Mouse (Mus musculus) midbrain, embryonic 11.5 days (tissue): ENCODE measurements around the gene Rps10. TPM values are rescaled to one million over a fixed set of nuclear protein-coding genes. Genes with fewer than 3 reads are reported as not detected.

Experiments used
- ATAC-seq: fragments of 200-750 bp; cut with Nextera tagmentation; 2 replicates; pipeline ENCODE4 v1.8.0; 2017; ENCODE audit warnings: moderate TSS enrichment, moderate library complexity; ENCODE audit not compliant: low FRiP score
- DNase-seq: peaks from one replicate; pipeline ENCODE4 v3.0.0; 2015; ENCODE audit warnings: low spot score; ENCODE audit errors: missing footprints
- H3K27ac ChIP-seq: fragments of 300-500 bp; sonication (generic); 2 replicates; pipeline ENCODE4 v1.5.1; 2014; ENCODE audit warnings: low read depth, low read length
- H3K27me3 ChIP-seq: fragments of 300-500 bp; sonication (generic); 2 replicates; pipeline ENCODE4 v1.6.1; 2014; ENCODE audit warnings: mild to moderate bottlenecking, low read length, moderate library complexity, mixed read lengths; ENCODE audit not compliant: control insufficient read depth, insufficient read depth
- H3K36me3 ChIP-seq: fragments of 300-500 bp; sonication (generic); 2 replicates; pipeline ENCODE4 v1.6.1; 2014; ENCODE audit warnings: mild to moderate bottlenecking, low read length, moderate library complexity, mixed read lengths; ENCODE audit not compliant: control insufficient read depth, insufficient read depth
- H3K4me1 ChIP-seq: fragments of 300-500 bp; sonication (generic); 2 replicates; pipeline ENCODE4 v1.6.1; 2014; ENCODE audit warnings: low read length; ENCODE audit not compliant: control insufficient read depth, insufficient read depth
- H3K4me2 ChIP-seq: fragments of 300-500 bp; sonication (generic); 2 replicates; pipeline ENCODE4 v1.6.1; 2014; ENCODE audit warnings: mild to moderate bottlenecking, moderate library complexity
- H3K4me3 ChIP-seq: fragments of 300-500 bp; sonication (generic); 2 replicates; pipeline ENCODE4 v1.5.1; 2014; ENCODE audit warnings: low read depth, low read length
- H3K9ac ChIP-seq: fragments of 300-500 bp; sonication (generic); 2 replicates; pipeline ENCODE4 v1.6.1; 2014; ENCODE audit warnings: low read length
- H3K9me3 ChIP-seq: fragments of 300-500 bp; sonication (generic); 2 replicates; pipeline ENCODE4 v1.6.1; 2016; ENCODE audit warnings: low read length; ENCODE audit not compliant: control insufficient read depth
- WGBS: fragments of 180-500 bp; shearing (Covaris S2); extraction: QIAGEN DNeasy Blood & Tissue Kit; methylation state at CpG from one replicate; pipeline ENCODE4 v1.1.7; 2014; 5-methylcytosine and 5-hydroxymethylcytosine counted together
- polyA plus RNA-seq: library from polyadenylated mRNA; unstranded; fragments of >200 nt; fragmentation: Nextera tagmentation; extraction: Ambion mirVana; gene quantifications from 2 replicates; pipeline ENCODE4 v1.2.1, GENCODE M21; 2014

The Rps10 gene
- polyA plus RNA-seq, 1 experiment from 2014 or later, result 859 TPM

- H3K4me2 ChIP-seq, result no peak overlapping the region
- H3K27me3 ChIP-seq, result no peaks in the 10 kb centered on the region
- DNase-seq, result no peak
- no peaks in the 10 kb centered on the region for H3K4me1 ChIP-seq
- H3K9ac ChIP-seq, result no peak overlapping the region
- no peak overlapping the region for H3K4me3 ChIP-seq
- no peaks in the 10 kb centered on the region for H3K9me3 ChIP-seq
- no peak for ATAC-seq
- peaks cover 9% of the 10 kb centered on the region; the same call in 1 of the 2 replicates for H3K36me3 ChIP-seq
- no peak overlapping the region for H3K27ac ChIP-seq
- 96% methylated on average over 7 of the region's 7 CpGs for WGBS
Measured at GRCm38 (mm10) chr17:27592565-27592910, 43.9 kb downstream of the Rps10 start.

GRCm38 (mm10) chr17:27591826-27592564 lies 44.5 kb downstream of the Rps10 start:
- Histone ChIP-seq H3K9ac (no peak overlapping the region), H3K9me3 (no peaks in the 10 kb centered on the region), H3K4me1 (no peaks in the 10 kb centered on the region), H3K27ac (no peak overlapping the region), H3K36me3 (peaks cover 9% of the 10 kb centered on the region; the same call in 1 of the 2 replicates), H3K4me2 (no peak overlapping the region), H3K27me3 (no peaks in the 10 kb centered on the region), H3K4me3 (no peak overlapping the region)
- DNase-seq, result no peak
- no peak for ATAC-seq
- WGBS, result 90% methylated on average over 12 of the region's 12 CpGs

- Histone ChIP-seq H3K4me3 (no peak overlapping the region), H3K27ac (no peak overlapping the region), H3K4me1 (no peaks in the 10 kb centered on the region), H3K9me3 (no peaks in the 10 kb centered on the region), H3K36me3 (peaks cover 2% of the 10 kb centered on the region; the same call in 1 of the 2 replicates), H3K9ac (no peak overlapping the region), H3K4me2 (no peak overlapping the region), H3K27me3 (no peaks in the 10 kb centered on the region)
- 86% methylated on average over 8 of the region's 8 CpGs for WGBS
- DNase-seq, result no peak
- no peak for ATAC-seq
Measured at GRCm38 (mm10) chr17:27588231-27588630, 48.2 kb downstream of the Rps10 start.

- Histone ChIP-seq H3K4me1 (no peaks in the 10 kb centered on the region), H3K9me3 (no peaks in the 10 kb centered on the region), H3K36me3 (peaks cover under 1% of the 10 kb centered on the region; the same call in 1 of the 2 replicates), H3K27ac (no peak overlapping the region), H3K9ac (no peak overlapping the region), H3K27me3 (no peaks in the 10 kb centered on the region), H3K4me2 (no peak overlapping the region), H3K4me3 (no peak overlapping the region)
- WGBS, result 74% methylated on average over 12 of the region's 12 CpGs
- no peak for ATAC-seq
- no peak for DNase-seq
Measured at GRCm38 (mm10) chr17:27587252-27587651, 49.2 kb downstream of the Rps10 start.

- H3K27ac ChIP-seq, result no peak overlapping the region
- H3K36me3 ChIP-seq, result peaks cover 6% of the 10 kb centered on the region; the same call in 1 of the 2 replicates
- WGBS, result 67% methylated on average over 9 of the region's 9 CpGs
- no peak for ATAC-seq
- H3K4me3 ChIP-seq, result no peak overlapping the region
- H3K27me3 ChIP-seq, result no peaks in the 10 kb centered on the region
- H3K4me2 ChIP-seq, result no peak overlapping the region
- H3K9ac ChIP-seq, result no peak overlapping the region
- H3K9me3 ChIP-seq, result no peaks in the 10 kb centered on the region
- H3K4me1 ChIP-seq, result no peaks in the 10 kb centered on the region
- DNase-seq, result no peak
Measured at GRCm38 (mm10) chr17:27586661-27587060, 49.8 kb downstream of the Rps10 start.

- Histone ChIP-seq H3K27ac (no peak overlapping the region), H3K4me2 (no peak overlapping the region), H3K4me3 (no peak overlapping the region), H3K4me1 (no peaks in the 10 kb centered on the region), H3K36me3 (peaks cover 23% of the 10 kb centered on the region), H3K9ac (no peak overlapping the region), H3K27me3 (no peaks in the 10 kb centered on the region), H3K9me3 (no peaks in the 10 kb centered on the region)
- ATAC-seq (no peak), DNase-seq (no peak)
- WGBS, result 92% methylated on average over 13 of the region's 13 CpGs
Measured at GRCm38 (mm10) chr17:27583185-27583894, 53.1 kb downstream of the Rps10 start.

Other genes starting within 250 kb of the Rps10 start
- gene Grm4, start 115.3 kb downstream of the Rps10 start, polyA plus RNA-seq, result 3.5 and 3.6 TPM in 2 replicates
- gene Hmga1, start 80.2 kb downstream of the Rps10 start, polyA plus RNA-seq, result 354 and 406 TPM in 2 replicates
- 14.8 and 20.2 TPM in 2 replicates for gene AI413582, start 70.9 kb downstream of the Rps10 start, polyA plus RNA-seq
- 44.5 and 46.0 TPM in 2 replicates for gene Nudt3, start 13.2 kb downstream of the Rps10 start, polyA plus RNA-seq
- gene RPS10-NUDT3, start 1.4 kb downstream of the Rps10 start, polyA plus RNA-seq, result not detected in 2 replicates
- 3.1 and 4.5 TPM in 2 replicates for gene Pacsin1, start 18.8 kb upstream of the Rps10 start, polyA plus RNA-seq
- 0.25 TPM in 1 of 2 replicates, not detected in the other for gene Spdef, start 92.3 kb upstream of the Rps10 start, polyA plus RNA-seq
- gene D17Wsu92e, start 184.0 kb upstream of the Rps10 start, polyA plus RNA-seq, result 8.7 and 10.9 TPM in 2 replicates
- gene Snrpc, start 201.5 kb upstream of the Rps10 start, polyA plus RNA-seq, result 358 and 416 TPM in 2 replicates
- gene Uhrf1bp1, start 219.8 kb upstream of the Rps10 start, polyA plus RNA-seq, result 4.9 TPM in 2 replicates